Mouse (Mus musculus): Measurements from ENCODE around the gene Zfp143.
A peak's percentile ranks its signal among the peaks of the same experiment; 100 is the strongest.

- no peak for TF ChIP-seq CTCF (IDR thresholded peaks at IDR 0.05 in 2 of 3, conservative IDR thresholded peaks at IDR 0.05 in 1 of 3; ENCODE audit: control insufficient read depth in 1 of 3, insufficient read depth in 1 of 3, low read depth in 2 of 3, low read length in 3 of 3, poor library complexity in 1 of 3, severe bottlenecking in 1 of 3)
- TF ChIP-seq POLR2A (IDR thresholded peaks at IDR 0.05; ENCODE audit: control insufficient read depth in 1 of 2, insufficient read depth in 1 of 2, low read depth in 1 of 2, low read length in 2 of 2, poor library complexity in 1 of 2), result no peak
- no peak for TF ChIP-seq MYC (IDR thresholded peaks at IDR 0.05; ENCODE audit: low read depth, low read length)
- no peak for TF ChIP-seq CHD2 (IDR thresholded peaks at IDR 0.05; ENCODE audit: low read length)
- TF ChIP-seq SIN3A (IDR thresholded peaks at IDR 0.05; ENCODE audit: low read length), result no peak
- TF ChIP-seq EP300 (IDR thresholded peaks at IDR 0.05; ENCODE audit: low read depth in 1 of 2, low read length in 2 of 2), result no peak
- TF ChIP-seq ELF1 (IDR thresholded peaks at IDR 0.05; ENCODE audit: low read depth, low read length), result no peak
- TF ChIP-seq ZC3H11A (IDR thresholded peaks at IDR 0.05; ENCODE audit: low read depth, low read length), result no peak
- 0 out of 2 replicates have a peak, but pooled peaks have one; percentile 3 for TF ChIP-seq POLR2AphosphoS2 (IDR thresholded peaks at IDR 0.05; ENCODE audit: low read length)
- no peak for TF ChIP-seq MEF2A (IDR thresholded peaks at IDR 0.05; ENCODE audit: extremely low read depth, insufficient replicate concordance, low read depth, low read length, poor library complexity, severe bottlenecking)
- no peak for TF ChIP-seq KAT2A (conservative IDR thresholded peaks at IDR 0.05; ENCODE audit: low read depth, low read length)
- no peak for TF ChIP-seq GABPA (IDR thresholded peaks at IDR 0.05; ENCODE audit: low read depth, low read length)
- TF ChIP-seq TBP (IDR thresholded peaks at IDR 0.05; ENCODE audit: low read depth, low read length), result no peak
Measured at GRCm38 (mm10) chr7:110026594-110026993, 34.4 kb upstream of the Zfp143 start.
